Mouse (Mus musculus) kidney, postnatal 0 days (tissue): ENCODE measurements around the gene Trp53i11. TPM values are rescaled to one million over a fixed set of nuclear protein-coding genes. Genes with fewer than 3 reads are reported as not detected.

ENCODE experiments used
- ATAC-seq: fragments of 200-750 bp; cut with Nextera tagmentation; replicated peaks from 2 replicates; pipeline ENCODE4 v1.8.0; 2017; ENCODE audit warnings: low read depth, moderate number of reproducible peaks, moderate TSS enrichment, moderate library complexity; ENCODE audit not compliant: low FRiP score
- DNase-seq: peaks from one replicate; pipeline ENCODE4 v3.0.0-alpha.2; 2016; ENCODE audit warnings: low spot score
- H3K27ac ChIP-seq: fragments of 300-500 bp; sonication (generic); 2 replicates; pipeline ENCODE4 v1.5.1; 2014; ENCODE audit warnings: mild to moderate bottlenecking
- H3K27me3 ChIP-seq: fragments of 300-500 bp; sonication (generic); 2 replicates; pipeline ENCODE4 v1.6.1; 2014; ENCODE audit warnings: low read length, mixed read lengths; ENCODE audit not compliant: insufficient read depth
- H3K36me3 ChIP-seq: fragments of 300-500 bp; sonication (generic); 2 replicates; pipeline ENCODE4 v1.6.1; 2014; ENCODE audit warnings: low read length, mixed read lengths; ENCODE audit not compliant: insufficient read depth
- H3K4me1 ChIP-seq: fragments of 300-500 bp; sonication (generic); replicated peaks from 2 replicates; pipeline ENCODE4 v1.6.1; 2014; ENCODE audit warnings: antibody characterized with exemption, low read length, mixed read lengths; ENCODE audit not compliant: insufficient read depth
- H3K4me2 ChIP-seq: fragments of 300-500 bp; sonication (generic); 2 replicates; pipeline ENCODE4 v1.6.1; 2014; ENCODE audit warnings: mild to moderate bottlenecking, low read length, moderate library complexity, mixed read lengths
- H3K4me3 ChIP-seq: fragments of 300-500 bp; sonication (generic); replicated peaks from 2 replicates; pipeline ENCODE4 v1.5.1; 2014; ENCODE audit warnings: low read depth, low read length
- H3K9ac ChIP-seq: fragments of 300-500 bp; sonication (generic); 2 replicates; pipeline ENCODE4 v1.6.1; 2014; ENCODE audit warnings: low read depth, low read length
- H3K9me3 ChIP-seq: fragments of 300-500 bp; sonication (generic); replicated peaks from 2 replicates; pipeline ENCODE4 v1.6.1; 2016; ENCODE audit warnings: low read length, inconsistent platforms, mixed read lengths
- CTCF ChIP-seq: IDR thresholded peaks from 2 replicates; pipeline ENCODE4 v1.5.1; 2016; ENCODE audit warnings: antibody characterized with exemption, low read depth, mild to moderate bottlenecking, moderate library complexity
- WGBS: fragments of 180-500 bp; shearing (Covaris S2); extraction: QIAGEN DNeasy Blood & Tissue Kit; methylation state at CpG from one replicate; pipeline ENCODE4 v1.1.7; 2014; 5-methylcytosine and 5-hydroxymethylcytosine counted together
- polyA plus RNA-seq: library from polyadenylated mRNA; unstranded; fragments of >200 nt; fragmentation: Nextera tagmentation; extraction: Ambion mirVana; gene quantifications from 2 replicates; pipeline ENCODE4 v1.2.1, GENCODE M21; 2015

The Trp53i11 gene
- polyA plus RNA-seq, 1 experiment from 2014 or later = 28.3 TPM

- H3K4me3 ChIP-seq = no peak overlapping the region
- ATAC-seq (no peak), DNase-seq (no peak)
- H3K27ac ChIP-seq = no peak overlapping the region
- H3K27me3 ChIP-seq = no peaks in the 10 kb centered on the region
- no peaks in the 10 kb centered on the region for H3K36me3 ChIP-seq
- peaks cover 13% of the 10 kb centered on the region for H3K4me1 ChIP-seq
- H3K9me3 ChIP-seq = no peaks in the 10 kb centered on the region
- no peak overlapping the region for H3K9ac ChIP-seq
- WGBS = 76% methylated on average over 1 of the region's 1 CpGs
- TF ChIP-seq CTCF = no peak
- H3K4me2 ChIP-seq = no peak overlapping the region
Observed at GRCm38 (mm10) chr2:93232141-93232540, 44.8 kb downstream of the Trp53i11 start.

GRCm38 (mm10) chr2:93237055-93237454, 49.7 kb downstream of the Trp53i11 start:
- H3K9ac ChIP-seq = no peak overlapping the region
- 48% methylated on average over 1 of the region's 1 CpGs for WGBS

GRCm38 (mm10) chr2:93238864-93239263, 51.5 kb downstream of the Trp53i11 start:
- no peaks in the 10 kb centered on the region for H3K9me3 ChIP-seq
- H3K4me1 ChIP-seq = peaks cover 10% of the 10 kb centered on the region
- 0 out of 2 replicates have a peak, but pooled peaks cover 4% of the 10 kb centered on the region for H3K36me3 ChIP-seq
- H3K9ac ChIP-seq = no peak overlapping the region
- 84% methylated on average over 6 of the region's 6 CpGs for WGBS
- no peak overlapping the region for H3K4me3 ChIP-seq
- no peak for ATAC-seq
- H3K27me3 ChIP-seq = no peaks in the 10 kb centered on the region
- H3K27ac ChIP-seq = no peak overlapping the region
- H3K4me2 ChIP-seq = no peak overlapping the region
- DNase-seq = no peak
- no peak for TF ChIP-seq CTCF

More at GRCm38 (mm10) chr2:93237055-93237454, 49.7 kb downstream of the Trp53i11 start:
- ATAC-seq (no peak), DNase-seq (no peak)
- Histone ChIP-seq H3K27ac (no peak overlapping the region), H3K9me3 (no peaks in the 10 kb centered on the region), H3K36me3 (0 out of 2 replicates have a peak, but pooled peaks cover 4% of the 10 kb centered on the region), H3K4me3 (no peak overlapping the region), H3K27me3 (no peaks in the 10 kb centered on the region), H3K4me1 (peaks cover 10% of the 10 kb centered on the region), H3K4me2 (no peak overlapping the region)
- no peak for TF ChIP-seq CTCF

GRCm38 (mm10) chr2:93242166-93242565, 54.8 kb downstream of the Trp53i11 start:
- no peak for TF ChIP-seq CTCF

GRCm38 (mm10) chr2:93243439-93244089, 56.2 kb downstream of the Trp53i11 start:
- H3K9me3 ChIP-seq = no peaks in the 10 kb centered on the region
- H3K4me1 ChIP-seq = no peaks in the 10 kb centered on the region; the same call in 1 of the 2 replicates
- H3K4me3 ChIP-seq = no peak overlapping the region
- ATAC-seq (no peak), DNase-seq (no peak)
- H3K27ac ChIP-seq = no peak overlapping the region
- H3K36me3 ChIP-seq = 0 out of 2 replicates have a peak, but pooled peaks cover 7% of the 10 kb centered on the region
- H3K9ac ChIP-seq = no peak overlapping the region
- 78% methylated on average over 11 of the region's 11 CpGs for WGBS
- H3K4me2 ChIP-seq = no peak overlapping the region
- H3K27me3 ChIP-seq = no peaks in the 10 kb centered on the region
- no peak for TF ChIP-seq CTCF

More at GRCm38 (mm10) chr2:93242166-93242565, 54.8 kb downstream of the Trp53i11 start:
- H3K36me3 ChIP-seq = 0 out of 2 replicates have a peak, but pooled peaks cover 8% of the 10 kb centered on the region
- no peak overlapping the region for H3K4me2 ChIP-seq
- no peak overlapping the region for H3K4me3 ChIP-seq
- H3K27ac ChIP-seq = no peak overlapping the region
- H3K27me3 ChIP-seq = no peaks in the 10 kb centered on the region
- no peak overlapping the region for H3K9ac ChIP-seq
- H3K9me3 ChIP-seq = no peaks in the 10 kb centered on the region
- DNase-seq = no peak
- peaks cover 10% of the 10 kb centered on the region for H3K4me1 ChIP-seq
- no peak for ATAC-seq
- 75% methylated on average over 5 of the region's 5 CpGs for WGBS

- DNase-seq (no peak), ATAC-seq (no peak)
- H3K36me3 ChIP-seq = 0 out of 2 replicates have a peak, but pooled peaks cover 4% of the 10 kb centered on the region
- no peak overlapping the region for H3K4me3 ChIP-seq
- TF ChIP-seq CTCF = no peak
- H3K4me2 ChIP-seq = no peak overlapping the region
- H3K9me3 ChIP-seq = no peaks in the 10 kb centered on the region
- no peak overlapping the region for H3K9ac ChIP-seq
- H3K27ac ChIP-seq = no peak overlapping the region
- WGBS = 82% methylated on average over 8 of the region's 8 CpGs
- H3K27me3 ChIP-seq = no peaks in the 10 kb centered on the region
- no peaks in the 10 kb centered on the region; the same call in 1 of the 2 replicates for H3K4me1 ChIP-seq
Observed at GRCm38 (mm10) chr2:93244090-93244443, 56.7 kb downstream of the Trp53i11 start.

GRCm38 (mm10) chr2:93249058-93249457, 61.7 kb downstream of the Trp53i11 start:
- H3K4me1 ChIP-seq = no peaks in the 10 kb centered on the region
- 56% methylated on average over 6 of the region's 6 CpGs for WGBS
- no peaks in the 10 kb centered on the region for H3K9me3 ChIP-seq
- no peak overlapping the region for H3K9ac ChIP-seq
- no peak overlapping the region for H3K27ac ChIP-seq
- no peak for ATAC-seq
- no peak overlapping the region for H3K4me2 ChIP-seq
- no peak for DNase-seq
- H3K36me3 ChIP-seq = 0 out of 2 replicates have a peak, but pooled peaks cover 4% of the 10 kb centered on the region
- no peak overlapping the region for H3K4me3 ChIP-seq
- no peaks in the 10 kb centered on the region for H3K27me3 ChIP-seq
- no peak for TF ChIP-seq CTCF
